Mouse (Mus musculus) G1E (cell line): Measurements from ENCODE around the gene C1qtnf4. TPM values are rescaled to one million over a fixed set of nuclear protein-coding genes. Genes with fewer than 3 reads are reported as not detected.

Experiments
- ATAC-seq: 2 replicates; pipeline ENCODE4 v1.8.0; 2016; ENCODE audit warnings: mild to moderate bottlenecking; ENCODE audit not compliant: insufficient number of reproducible peaks, poor library complexity, low FRiP score, severe bottlenecking; ENCODE audit errors: extremely low read depth
- DNase-seq: peaks from one replicate; pipeline ENCODE4 v3.0.0; 2012; ENCODE audit warnings: low spot score
- H3K27me3 ChIP-seq: 2 replicates; pipeline ENCODE4 v1.6.1; 2012; ENCODE audit warnings: mild to moderate bottlenecking, low read length, inconsistent platforms; ENCODE audit not compliant: insufficient read depth
- H3K36me3 ChIP-seq: replicated peaks from 2 replicates; pipeline ENCODE3; 2012; ENCODE audit warnings: mild to moderate bottlenecking, inconsistent platforms
- H3K4me1 ChIP-seq: 2 replicates; pipeline ENCODE4 v1.6.1; 2012; ENCODE audit warnings: low read depth, low read length, inconsistent platforms, mixed read lengths; ENCODE audit not compliant: insufficient read depth
- H3K4me3 ChIP-seq: 2 replicates; pipeline ENCODE4 v1.5.1; 2012; ENCODE audit warnings: low read depth, mild to moderate bottlenecking, inconsistent platforms, low read length, moderate library complexity, mixed read lengths
- H3K9me3 ChIP-seq: replicated peaks from 2 replicates; pipeline ENCODE4 v1.6.1; 2012; ENCODE audit warnings: inconsistent platforms
- CTCF ChIP-seq: IDR thresholded peaks from 2 replicates; pipeline ENCODE4 v1.5.1; 2012; ENCODE audit warnings: low read depth, low read length, inconsistent platforms, mixed read lengths
- GATA1 ChIP-seq: IDR thresholded peaks from 2 replicates; pipeline ENCODE4 v1.6.1; 2012; ENCODE audit warnings: borderline replicate concordance, low read length, inconsistent platforms, mixed read lengths
- GATA2 ChIP-seq: IDR thresholded peaks from 2 replicates; pipeline ENCODE4 v1.6.1; 2012; ENCODE audit warnings: low read depth, low read length, inconsistent platforms, borderline replicate concordance
- POLR2AphosphoS5 ChIP-seq: IDR thresholded peaks from 2 replicates; pipeline ENCODE4 v1.6.1; 2012; ENCODE audit warnings: low read depth, low read length, inconsistent platforms; ENCODE audit not compliant: insufficient replicate concordance
- TAL1 ChIP-seq: conservative IDR thresholded peaks from 2 replicates; pipeline ENCODE4 v1.6.1; 2012; ENCODE audit warnings: low read depth, low read length, inconsistent platforms, mixed read lengths
- polyA plus RNA-seq: library from polyadenylated mRNA; stranded (reverse); fragments of >175 nt; gene quantifications from 2 replicates; pipeline ENCODE4 v1.2.3, GENCODE M21; 2012
- total RNA-seq, 2 experiments: library from RNA; stranded (forward) in 1 of 2; stranded (reverse) in 1 of 2; fragments of 200-1000 nt in 1 of 2; fragments of >200 nt in 1 of 2; fragmentation: Nextera tagmentation in 1 of 2; gene quantifications; 2 replicates each; pipeline ENCODE4 v1.2.3; 2014 to 2017

The C1qtnf4 gene
- total and polyA plus RNA-seq, 3 experiments = 0.16 TPM; not detected in 2

DNA sequence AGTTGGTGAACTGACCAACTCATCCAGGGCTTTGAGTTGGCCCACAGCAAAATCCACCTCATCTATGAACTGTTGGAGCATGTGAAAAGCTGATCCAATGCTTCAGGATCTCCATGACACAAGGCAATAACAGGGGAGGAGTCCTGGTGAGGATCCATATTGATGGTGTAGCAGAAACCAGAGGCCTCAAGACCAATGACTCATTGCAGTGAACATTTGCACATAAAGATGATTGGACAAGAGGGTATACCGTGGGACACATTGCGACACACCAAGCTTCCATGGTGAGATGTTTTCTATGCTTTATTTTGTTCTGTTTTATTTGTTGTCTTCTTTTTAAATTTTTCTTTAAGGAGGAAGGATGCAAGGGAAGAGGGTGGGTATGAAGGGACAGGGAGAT lies 37.0 kb downstream of the C1qtnf4 start:
- DNase-seq = no peak
- no peaks in the 10 kb centered on the region for H3K36me3 ChIP-seq
- no peak overlapping the region for H3K4me3 ChIP-seq
- H3K4me1 ChIP-seq = peaks cover 9% of the 10 kb centered on the region
- ATAC-seq = no peak
- TF ChIP-seq CTCF (no peak), GATA1 (no peak)
- H3K9me3 ChIP-seq = no peaks in the 10 kb centered on the region
- H3K27me3 ChIP-seq = peaks cover 20% of the 10 kb centered on the region

GRCm38 (mm10) chr2:90928566-90928965 lies 42.9 kb downstream of the C1qtnf4 start:
- Histone ChIP-seq H3K27me3 (peaks cover 44% of the 10 kb centered on the region), H3K4me1 (peaks cover 6% of the 10 kb centered on the region; the same call in 1 of the 2 replicates), H3K9me3 (no peaks in the 10 kb centered on the region), H3K36me3 (no peaks in the 10 kb centered on the region), H3K4me3 (no peak overlapping the region)
- DNase-seq (no peak), ATAC-seq (no peak)
- TF ChIP-seq CTCF = no peak
- no peak for TF ChIP-seq GATA2
- no peak for TF ChIP-seq POLR2AphosphoS5
- TF ChIP-seq GATA1 = no peak
- TF ChIP-seq TAL1 = no peak

DNA sequence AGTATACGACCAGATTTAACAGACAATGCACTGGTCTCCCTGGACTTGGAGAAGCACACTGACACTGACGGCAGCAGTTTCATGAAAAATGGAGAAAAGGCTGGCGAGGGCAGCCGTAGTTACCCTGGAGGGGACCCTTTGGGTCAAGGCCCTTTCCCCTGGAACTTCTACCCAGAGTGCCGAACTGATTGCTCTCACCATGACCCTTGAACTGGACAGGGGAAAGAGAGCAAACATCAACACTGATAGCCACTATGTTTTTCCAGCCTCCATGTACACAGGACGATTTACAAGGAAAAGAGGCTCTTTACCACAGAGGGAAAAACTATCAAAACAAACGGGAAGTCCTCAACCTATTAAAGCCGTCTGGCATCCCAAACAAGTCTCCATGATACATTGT lies 46.2 kb downstream of the C1qtnf4 start:
- no peaks in the 10 kb centered on the region for H3K36me3 ChIP-seq
- peaks cover 42% of the 10 kb centered on the region for H3K27me3 ChIP-seq
- peaks cover 6% of the 10 kb centered on the region; the same call in 1 of the 2 replicates for H3K4me1 ChIP-seq
- TF ChIP-seq CTCF (no peak), GATA2 (no peak), TAL1 (no peak), GATA1 (no peak), POLR2AphosphoS5 (no peak)
- H3K4me3 ChIP-seq = no peak overlapping the region
- ATAC-seq (no peak), DNase-seq (no peak)
- no peaks in the 10 kb centered on the region for H3K9me3 ChIP-seq

- DNase-seq (no peak), ATAC-seq (no peak)
- Histone ChIP-seq H3K27me3 (peaks cover 42% of the 10 kb centered on the region), H3K4me3 (no peak overlapping the region), H3K9me3 (no peaks in the 10 kb centered on the region), H3K4me1 (peaks cover 6% of the 10 kb centered on the region; the same call in 1 of the 2 replicates), H3K36me3 (no peaks in the 10 kb centered on the region)
- TF ChIP-seq GATA1 (no peak), TAL1 (no peak), POLR2AphosphoS5 (no peak), GATA2 (no peak), CTCF (no peak)
These were observed 46.6 kb downstream of the C1qtnf4 start for GRCm38 (mm10) chr2:90932273-90932672.

DNA sequence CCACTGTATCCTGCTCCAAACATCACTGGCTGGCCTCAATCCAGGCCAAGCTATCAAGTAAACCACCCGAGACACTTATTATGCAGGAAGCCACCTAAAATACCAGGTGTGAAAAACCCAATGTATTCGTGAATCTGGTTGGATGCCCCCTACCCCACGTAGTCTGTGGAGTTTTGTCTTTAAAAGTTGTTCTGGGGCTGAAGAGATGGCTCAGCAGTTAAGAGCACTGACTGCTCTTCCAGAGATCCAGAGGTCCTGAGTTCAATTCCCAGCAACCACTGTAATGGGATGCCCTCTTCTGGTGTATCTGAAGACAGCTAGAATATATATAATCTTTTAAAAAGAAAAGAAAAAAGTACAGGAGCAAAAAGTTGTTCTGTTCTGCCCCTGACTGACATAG lies 52.7 kb downstream of the C1qtnf4 start:
- ATAC-seq (no peak), DNase-seq (no peak)
- Histone ChIP-seq H3K27me3 (peaks cover 9% of the 10 kb centered on the region; the same call in 1 of the 2 replicates), H3K36me3 (peaks cover 10% of the 10 kb centered on the region), H3K4me1 (peaks cover 25% of the 10 kb centered on the region), H3K9me3 (no peaks in the 10 kb centered on the region), H3K4me3 (no peak overlapping the region)
- TF ChIP-seq POLR2AphosphoS5 (no peak), GATA1 (no peak), GATA2 (no peak), CTCF (no peak), TAL1 (no peak)

DNA sequence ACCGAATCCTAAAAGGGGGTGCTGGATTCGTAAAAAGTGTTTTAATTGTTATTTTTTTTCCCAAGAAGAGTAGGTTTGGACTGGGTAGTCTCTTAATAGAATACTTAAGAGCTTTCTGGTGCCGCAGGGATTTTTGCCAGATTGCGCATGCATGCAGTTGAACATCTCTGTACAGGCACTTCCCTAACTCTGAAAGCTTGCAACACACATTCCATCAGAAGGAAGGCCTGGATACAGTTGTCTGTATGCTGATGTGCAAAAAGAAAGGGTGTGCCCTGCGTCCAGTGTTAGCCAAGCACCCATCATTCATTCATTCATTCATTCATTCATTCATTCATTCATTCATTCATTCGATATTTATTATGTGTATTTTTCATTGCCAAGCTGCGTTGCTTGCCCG lies 54.1 kb downstream of the C1qtnf4 start:
- peak overlapping the region; percentile 96 for H3K4me3 ChIP-seq
- ATAC-seq (no peak), DNase-seq (no peak)
- no peaks in the 10 kb centered on the region for H3K9me3 ChIP-seq
- H3K36me3 ChIP-seq = peaks cover 20% of the 10 kb centered on the region
- TF ChIP-seq CTCF (no peak), GATA2 (no peak), POLR2AphosphoS5 (no peak), TAL1 (no peak), GATA1 (no peak)
- H3K27me3 ChIP-seq = peaks cover 9% of the 10 kb centered on the region; the same call in 1 of the 2 replicates
- peaks cover 39% of the 10 kb centered on the region for H3K4me1 ChIP-seq

Other genes starting within 250 kb of the C1qtnf4 start
- gene Nup160, start 208.6 kb upstream of the C1qtnf4 start, total RNA-seq (2014; fragmentation: Nextera tagmentation) = 157 and 180 TPM in 2 replicates
- gene Nup160, start 208.6 kb upstream of the C1qtnf4 start, total RNA-seq (2017) = 58.1 and 69.2 TPM in 2 replicates
- gene Nup160, start 208.6 kb upstream of the C1qtnf4 start, polyA plus RNA-seq = 6.3 and 9.1 TPM in 2 replicates
- gene Fnbp4, start 140.5 kb upstream of the C1qtnf4 start, total RNA-seq (2014; fragmentation: Nextera tagmentation) = 146 and 173 TPM in 2 replicates
- 131 and 156 TPM in 2 replicates for gene Fnbp4, start 140.5 kb upstream of the C1qtnf4 start, total RNA-seq (2017)
- gene Fnbp4, start 140.5 kb upstream of the C1qtnf4 start, polyA plus RNA-seq = 61.1 and 64.5 TPM in 2 replicates
- not detected in 2 replicates for gene Agbl2, start 103.1 kb upstream of the C1qtnf4 start, total RNA-seq (2014; fragmentation: Nextera tagmentation)
- gene Agbl2, start 103.1 kb upstream of the C1qtnf4 start, total RNA-seq (2017) = 0.11 TPM in 1 of 2 replicates, not detected in the other
- not detected in 2 replicates for gene Agbl2, start 103.1 kb upstream of the C1qtnf4 start, polyA plus RNA-seq
- 142 and 174 TPM in 2 replicates for gene Mtch2, start 38.7 kb upstream of the C1qtnf4 start, total RNA-seq (2014; fragmentation: Nextera tagmentation)
- gene Mtch2, start 38.7 kb upstream of the C1qtnf4 start, total RNA-seq (2017) = 226 and 233 TPM in 2 replicates
- 11.3 and 11.8 TPM in 2 replicates for gene Mtch2, start 38.7 kb upstream of the C1qtnf4 start, polyA plus RNA-seq
- gene Kbtbd4, start 18.9 kb downstream of the C1qtnf4 start, total RNA-seq (2014; fragmentation: Nextera tagmentation) = 18.2 and 21.4 TPM in 2 replicates
- gene Kbtbd4, start 18.9 kb downstream of the C1qtnf4 start, total RNA-seq (2017) = 31.8 and 35.5 TPM in 2 replicates
- 4.0 and 6.6 TPM in 2 replicates for gene Kbtbd4, start 18.9 kb downstream of the C1qtnf4 start, polyA plus RNA-seq
- 106 and 132 TPM in 2 replicates for gene Ndufs3, start 19.0 kb downstream of the C1qtnf4 start, total RNA-seq (2014; fragmentation: Nextera tagmentation)
- 131 and 165 TPM in 2 replicates for gene Ndufs3, start 19.0 kb downstream of the C1qtnf4 start, total RNA-seq (2017)
- gene Ndufs3, start 19.0 kb downstream of the C1qtnf4 start, polyA plus RNA-seq = 86.8 and 94.6 TPM in 2 replicates
- gene Celf1, start 54.5 kb downstream of the C1qtnf4 start, total RNA-seq (2014; fragmentation: Nextera tagmentation) = 67.0 and 73.9 TPM in 2 replicates
- 59.1 and 66.2 TPM in 2 replicates for gene Celf1, start 54.5 kb downstream of the C1qtnf4 start, total RNA-seq (2017)
- gene Celf1, start 54.5 kb downstream of the C1qtnf4 start, polyA plus RNA-seq = 93.8 and 97.1 TPM in 2 replicates
- gene Rapsn, start 149.8 kb downstream of the C1qtnf4 start, total RNA-seq (2014; fragmentation: Nextera tagmentation) = 1.8 TPM in 1 of 2 replicates, not detected in the other
- 3.4 and 4.4 TPM in 2 replicates for gene Rapsn, start 149.8 kb downstream of the C1qtnf4 start, total RNA-seq (2017)
- gene Rapsn, start 149.8 kb downstream of the C1qtnf4 start, polyA plus RNA-seq = 2.3 and 3.7 TPM in 2 replicates
- gene Psmc3, start 168.1 kb downstream of the C1qtnf4 start, total RNA-seq (2014; fragmentation: Nextera tagmentation) = 109 and 141 TPM in 2 replicates
- 280 and 333 TPM in 2 replicates for gene Psmc3, start 168.1 kb downstream of the C1qtnf4 start, total RNA-seq (2017)
- gene Psmc3, start 168.1 kb downstream of the C1qtnf4 start, polyA plus RNA-seq = 151 and 165 TPM in 2 replicates
- gene Slc39a13, start 184.6 kb downstream of the C1qtnf4 start, total RNA-seq (2014; fragmentation: Nextera tagmentation) = 23.6 and 24.9 TPM in 2 replicates
- gene Slc39a13, start 184.6 kb downstream of the C1qtnf4 start, total RNA-seq (2017) = 8.6 and 12.7 TPM in 2 replicates
- gene Slc39a13, start 184.6 kb downstream of the C1qtnf4 start, polyA plus RNA-seq = 12.1 and 13.6 TPM in 2 replicates
- gene Spi1, start 196.5 kb downstream of the C1qtnf4 start, total RNA-seq (2014; fragmentation: Nextera tagmentation) = 79.8 and 99.2 TPM in 2 replicates
- 23.5 and 25.4 TPM in 2 replicates for gene Spi1, start 196.5 kb downstream of the C1qtnf4 start, total RNA-seq (2017)
- 135 and 138 TPM in 2 replicates for gene Spi1, start 196.5 kb downstream of the C1qtnf4 start, polyA plus RNA-seq
- not detected in 2 replicates for gene Mybpc3, start 232.3 kb downstream of the C1qtnf4 start, total RNA-seq (2014; fragmentation: Nextera tagmentation)
- gene Mybpc3, start 232.3 kb downstream of the C1qtnf4 start, total RNA-seq (2017) = under 0.01 TPM in 1 of 2 replicates, not detected in the other
- gene Mybpc3, start 232.3 kb downstream of the C1qtnf4 start, polyA plus RNA-seq = not detected in 2 replicates